Mouse (Mus musculus): ENCODE data around the gene Samd10.

DNA sequence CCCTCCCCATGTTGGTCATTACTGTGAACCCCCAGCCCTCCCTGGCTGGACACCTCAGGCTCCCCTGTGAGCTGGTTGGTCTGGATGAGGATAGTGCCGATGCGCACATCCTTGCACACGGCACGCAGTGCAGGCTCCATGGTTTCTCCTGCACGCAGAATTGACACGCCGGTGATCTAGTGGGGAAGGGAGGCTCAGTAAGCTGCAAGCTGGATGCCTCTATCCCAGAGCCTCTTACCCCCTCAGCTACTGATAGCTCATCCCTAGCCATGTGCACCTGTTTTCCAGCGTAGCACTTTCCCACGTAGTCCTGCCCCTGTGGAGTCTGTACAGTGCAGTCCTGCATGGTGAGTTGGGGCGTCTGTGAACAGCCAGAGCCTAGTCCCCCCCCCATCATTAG lies 29.2 kb downstream of the Samd10 start:
- TF ChIP-seq CTCF (IDR thresholded peaks at IDR 0.05; ENCODE audit: borderline replicate concordance, insufficient read depth, low read length) (no peak), POLR2A (IDR thresholded peaks at IDR 0.05; ENCODE audit: low read depth, low read length) (no peak)
